Mouse (Mus musculus): ENCODE measurements around the gene Ndufa4l2. TPM values are rescaled to one million over a fixed set of nuclear protein-coding genes. Genes with fewer than 3 reads are reported as not detected.

The Ndufa4l2 gene
- polyA plus RNA-seq, 1 experiment from 2014 or later: 10.1 TPM

- Histone ChIP-seq H3K9me3 (0 out of 2 replicates have a peak, but pooled peaks cover 5% of the 10 kb centered on the region), H3K4me3 (no peak overlapping the region), H3K36me3 (peaks cover 92% of the 10 kb centered on the region), H3K27me3 (no peaks in the 10 kb centered on the region), H3K27ac (no peak overlapping the region), H3K4me1 (no peaks in the 10 kb centered on the region), H3K9ac (no peak overlapping the region), H3K4me2 (replicated peaks) (no peak overlapping the region)
- no peak for ATAC-seq (ENCODE audit: low FRiP score, low read depth)
- WGBS: 83% methylated on average over 8 of the region's 8 CpGs
These were observed 23.6 kb upstream of the Ndufa4l2 start for GRCm38 (mm10) chr10:127491128-127491512.

- H3K9ac ChIP-seq: no peak overlapping the region
- 0 out of 2 replicates have a peak, but pooled peaks cover 5% of the 10 kb centered on the region for H3K9me3 ChIP-seq
- no peak for ATAC-seq (ENCODE audit: low FRiP score, low read depth)
- 83% methylated on average over 3 of the region's 3 CpGs for WGBS
- no peak overlapping the region for H3K27ac ChIP-seq
- no peaks in the 10 kb centered on the region for H3K27me3 ChIP-seq
- H3K4me2 ChIP-seq (replicated peaks): no peak overlapping the region
- H3K4me1 ChIP-seq: no peaks in the 10 kb centered on the region
- H3K36me3 ChIP-seq: peaks cover 95% of the 10 kb centered on the region
- H3K4me3 ChIP-seq: no peak overlapping the region
These were observed 22.6 kb upstream of the Ndufa4l2 start for GRCm38 (mm10) chr10:127492118-127492517.

GRCm38 (mm10) chr10:127496156-127496555, 18.6 kb upstream of the Ndufa4l2 start:
- 77% methylated on average over 3 of the region's 3 CpGs for WGBS

GRCm38 (mm10) chr10:127499516-127499915, 15.3 kb upstream of the Ndufa4l2 start:
- 71% methylated on average over 5 of the region's 5 CpGs for WGBS
- H3K9ac ChIP-seq: no peak overlapping the region
- ATAC-seq (ENCODE audit: low FRiP score, low read depth): no peak
- H3K4me1 ChIP-seq: 0 out of 2 replicates have a peak, but pooled peaks cover 4% of the 10 kb centered on the region
- H3K36me3 ChIP-seq: peaks cover 74% of the 10 kb centered on the region
- H3K27ac ChIP-seq: no peak overlapping the region
- no peak overlapping the region for H3K4me2 ChIP-seq (replicated peaks)
- no peak overlapping the region for H3K4me3 ChIP-seq
- 0 out of 2 replicates have a peak, but pooled peaks cover 5% of the 10 kb centered on the region for H3K9me3 ChIP-seq
- H3K27me3 ChIP-seq: no peaks in the 10 kb centered on the region

More at GRCm38 (mm10) chr10:127496156-127496555, 18.6 kb upstream of the Ndufa4l2 start:
- no peak overlapping the region for H3K4me3 ChIP-seq
- peaks cover 93% of the 10 kb centered on the region for H3K36me3 ChIP-seq
- no peak overlapping the region for H3K27ac ChIP-seq
- H3K27me3 ChIP-seq: no peaks in the 10 kb centered on the region
- H3K4me1 ChIP-seq: 0 out of 2 replicates have a peak, but pooled peaks cover 4% of the 10 kb centered on the region
- no peak overlapping the region for H3K9ac ChIP-seq
- H3K9me3 ChIP-seq: 0 out of 2 replicates have a peak, but pooled peaks cover 5% of the 10 kb centered on the region
- ATAC-seq (ENCODE audit: low FRiP score, low read depth): no peak
- no peak overlapping the region for H3K4me2 ChIP-seq (replicated peaks)

- H3K4me2 ChIP-seq (replicated peaks): no peak overlapping the region
- no peak overlapping the region for H3K27ac ChIP-seq
- H3K27me3 ChIP-seq: no peaks in the 10 kb centered on the region
- peaks cover 74% of the 10 kb centered on the region for H3K36me3 ChIP-seq
- H3K4me3 ChIP-seq: no peak overlapping the region
- 0 out of 2 replicates have a peak, but pooled peaks cover 4% of the 10 kb centered on the region for H3K4me1 ChIP-seq
- 0 out of 2 replicates have a peak, but pooled peaks cover 3% of the 10 kb centered on the region for H3K9me3 ChIP-seq
- ATAC-seq (ENCODE audit: low FRiP score, low read depth): no peak
- 78% methylated on average over 4 of the region's 4 CpGs for WGBS
- no peak overlapping the region for H3K9ac ChIP-seq
These were observed 14.7 kb upstream of the Ndufa4l2 start for GRCm38 (mm10) chr10:127500042-127500441.

GRCm38 (mm10) chr10:127500894-127501893, 13.6 kb upstream of the Ndufa4l2 start, which contains the start of gene Stac3:
Gene Stac3 (plus strand): TSS chr10:127501686.
- no peak within 1 kb of the TSS for H3K4me3 ChIP-seq
- no peak within 1 kb of the TSS; the same call in 1 of the 2 replicates for H3K4me2 ChIP-seq (replicated peaks)
- WGBS: 67% methylated on average over 13 of the region's 13 CpGs
- H3K27ac ChIP-seq: no peak within 1 kb of the TSS
- H3K9me3 ChIP-seq: no peaks in the 10 kb centered on the region
- H3K4me1 ChIP-seq: 0 out of 2 replicates have a peak, but pooled peaks cover 4% of the 10 kb centered on the region
- ATAC-seq (ENCODE audit: low FRiP score, low read depth): peak; percentile 58; the same call in 1 of the 2 replicates
- peaks cover 74% of the 10 kb centered on the region for H3K36me3 ChIP-seq
- H3K9ac ChIP-seq: 0 out of 2 replicates have a peak within 1 kb of the TSS, but pooled peaks have one; percentile 4
- peaks cover under 1% of the 10 kb centered on the region; the same call in 1 of the 2 replicates for H3K27me3 ChIP-seq

GRCm38 (mm10) chr10:127508239-127508638, 6.5 kb upstream of the Ndufa4l2 start:
- WGBS: 2% methylated on average over 15 of the region's 15 CpGs
- H3K4me3 ChIP-seq: peak overlapping the region; percentile 42
- no peak overlapping the region for H3K27ac ChIP-seq
- ATAC-seq (ENCODE audit: low FRiP score, low read depth): no peak
- H3K36me3 ChIP-seq: peaks cover 26% of the 10 kb centered on the region
- H3K4me2 ChIP-seq (replicated peaks): peak overlapping the region; percentile 72
- 0 out of 2 replicates have a peak overlapping the region, but pooled peaks have one; percentile 45 for H3K9ac ChIP-seq
- H3K9me3 ChIP-seq: no peaks in the 10 kb centered on the region
- H3K4me1 ChIP-seq: peaks cover 51% of the 10 kb centered on the region
- peaks cover 65% of the 10 kb centered on the region for H3K27me3 ChIP-seq

GRCm38 (mm10) chr10:127509051-127509836, 5.5 kb upstream of the Ndufa4l2 start:
- peak; percentile 39 for ATAC-seq (ENCODE audit: low FRiP score, low read depth)
- WGBS: 0% methylated on average over 35 of the region's 35 CpGs
- Histone ChIP-seq H3K4me1 (peaks cover 61% of the 10 kb centered on the region), H3K27me3 (peaks cover 75% of the 10 kb centered on the region), H3K27ac (no peak overlapping the region), H3K36me3 (peaks cover 17% of the 10 kb centered on the region), H3K4me3 (peak overlapping the region; percentile 42), H3K4me2 (replicated peaks) (peak overlapping the region; percentile 72), H3K9ac (0 out of 2 replicates have a peak overlapping the region, but pooled peaks have one; percentile 25), H3K9me3 (no peaks in the 10 kb centered on the region)

GRCm38 (mm10) chr10:127509837-127510701, 4.7 kb upstream of the Ndufa4l2 start:
- peaks cover 9% of the 10 kb centered on the region for H3K36me3 ChIP-seq
- ATAC-seq (ENCODE audit: low FRiP score, low read depth): no peak
- no peak overlapping the region for H3K9ac ChIP-seq
- H3K9me3 ChIP-seq: no peaks in the 10 kb centered on the region
- H3K27me3 ChIP-seq: peaks cover 83% of the 10 kb centered on the region
- peaks cover 67% of the 10 kb centered on the region for H3K4me1 ChIP-seq
- H3K27ac ChIP-seq: no peak overlapping the region
- H3K4me3 ChIP-seq: peak overlapping the region; percentile 42; the same call in 1 of the 2 replicates
- 7% methylated on average over 15 of the region's 17 CpGs for WGBS
- H3K4me2 ChIP-seq (replicated peaks): peak overlapping the region; percentile 84

GRCm38 (mm10) chr10:127510895-127511617, 3.7 kb upstream of the Ndufa4l2 start:
- WGBS: 3% methylated on average over 11 of the region's 11 CpGs
- no peaks in the 10 kb centered on the region; the same call in 1 of the 2 replicates for H3K36me3 ChIP-seq
- no peak overlapping the region for H3K9ac ChIP-seq
- no peaks in the 10 kb centered on the region for H3K9me3 ChIP-seq
- H3K4me3 ChIP-seq: peak overlapping the region; percentile 52
- H3K4me2 ChIP-seq (replicated peaks): peak overlapping the region; percentile 84
- peaks cover 74% of the 10 kb centered on the region for H3K4me1 ChIP-seq
- no peak overlapping the region for H3K27ac ChIP-seq
- ATAC-seq (ENCODE audit: low FRiP score, low read depth): no peak
- H3K27me3 ChIP-seq: peaks cover 93% of the 10 kb centered on the region
